Mouse (Mus musculus) small intestine, adult 2 months (tissue): ENCODE results near the gene Gm20388.

ENCODE experiments used
- CTCF ChIP-seq: fragments of 200-500 bp; IDR thresholded peaks from 2 replicates; pipeline ENCODE4 v1.5.1; 2012; ENCODE audit warnings: low read depth, mild to moderate bottlenecking, control low read depth, inconsistent platforms, low read length, moderate library complexity, mixed read lengths; ENCODE audit not compliant: insufficient replicate concordance, insufficient read length; ENCODE audit errors: extremely low read depth
- POLR2A ChIP-seq: fragments of 200-500 bp; IDR thresholded peaks from 2 replicates; pipeline ENCODE4 v1.6.1; 2012; ENCODE audit warnings: low read depth, mild to moderate bottlenecking, control low read depth, inconsistent platforms, low read length, moderate library complexity

DNA sequence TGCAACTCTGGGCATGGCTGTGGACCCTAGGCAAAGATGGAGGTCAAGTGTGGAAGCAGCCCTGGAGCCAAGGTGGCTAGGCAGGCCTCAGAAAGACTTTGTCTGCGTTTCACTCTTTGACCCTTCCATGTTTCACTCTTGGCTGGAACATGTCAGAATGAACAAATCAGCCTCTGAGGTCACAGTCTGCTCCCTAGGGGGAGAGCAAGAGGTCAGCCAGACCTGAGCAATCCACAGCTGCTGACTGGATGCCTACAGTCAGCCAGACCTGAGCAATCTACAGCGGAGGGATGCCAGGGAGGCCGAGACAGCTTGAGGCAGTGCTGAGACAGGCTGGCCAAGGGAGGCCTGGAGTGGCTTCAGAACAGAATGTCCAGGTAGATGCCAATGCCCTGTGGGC is 3270.8 kb downstream of the Gm20388 start:
- TF ChIP-seq CTCF (no peak), POLR2A (no peak)
